Mouse (Mus musculus) bone marrow macrophage, adult 2 months (primary cell): ENCODE measurements around the gene Antxr2.

Experiments
- CTCF ChIP-seq: IDR thresholded peaks from 2 replicates; pipeline ENCODE4 v1.5.1; 2012; ENCODE audit warnings: low read depth, mild to moderate bottlenecking, low read length, moderate library complexity
- POLR2A ChIP-seq: IDR thresholded peaks from 2 replicates; pipeline ENCODE4 v1.6.1; 2012; ENCODE audit warnings: mild to moderate bottlenecking, low read depth, low read length, borderline replicate concordance

- TF ChIP-seq POLR2A (no peak), CTCF (no peak)
These were observed 77.5 kb downstream of the Antxr2 start for GRCm38 (mm10) chr5:97953241-97953920.
